8 mouse cellular contexts compared by ENCODE assay signal in the genomic region with DNA sequence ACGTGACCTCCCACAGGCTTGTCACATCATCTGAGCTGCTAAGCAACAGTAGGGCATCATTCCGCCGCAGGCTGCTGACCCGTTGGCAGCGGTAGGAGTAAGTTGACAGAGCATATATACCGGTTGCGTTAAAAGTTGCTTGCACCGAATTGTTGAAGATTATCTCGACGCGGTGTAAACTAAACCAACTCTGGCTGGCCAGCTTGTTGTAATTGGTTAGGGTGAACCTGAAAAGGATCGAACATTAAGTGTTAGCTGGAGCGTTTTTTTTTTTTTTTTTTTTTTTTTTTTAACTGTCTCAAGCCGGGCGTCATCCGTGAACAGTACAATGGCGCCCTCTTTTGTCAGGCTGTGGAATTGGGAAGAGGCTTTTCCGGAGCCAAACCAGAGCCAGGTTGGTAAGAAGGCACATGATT. TPM values are rescaled to one million over a fixed set of nuclear protein-coding genes. Genes with fewer than 3 reads are reported as not detected.
DNase-seq lines count a peak whose midpoint lies in the region; ATAC-seq and TF ChIP-seq lines count a peak whose summit lies in the region.

No protein-coding gene starts in this region.

- peak; percentile 43 to 76 for TF ChIP-seq CTCF in CH12.LX (conservative IDR thresholded peaks at IDR 0.05 in 1 of 2, IDR thresholded peaks at IDR 0.05 in 1 of 2; ENCODE audit: low read depth in 2 of 2, low read length in 2 of 2)
- peak; percentile 77 for TF ChIP-seq CTCF in liver, embryonic 14.5 days (IDR thresholded peaks at IDR 0.05; ENCODE audit: low read depth)
- peak; percentile 58; the same call in 1 of the 2 replicates for TF ChIP-seq CTCF in testis, adult 2 months (IDR thresholded peaks at IDR 0.05; ENCODE audit: control insufficient read depth, insufficient read depth, insufficient replicate concordance, low read depth, low read length)

- H3K9ac ChIP-seq in CH12.LX (ENCODE audit: insufficient read depth, low read depth): no peak overlapping the region
- no peak overlapping the region for H3K9ac ChIP-seq in heart, embryonic 15.5 days
- 0 out of 2 replicates have a peak overlapping the region, but pooled peaks have one; percentile 28 for H3K9ac ChIP-seq in liver, embryonic 14.5 days (replicated peaks)
- H3K9ac ChIP-seq in neural tube, embryonic 12.5 days: no peak overlapping the region

- H3K9me3 ChIP-seq in CH12.LX (replicated peaks; ENCODE audit: low read length): no peaks in the 10 kb centered on the region
- no peaks in the 10 kb centered on the region for H3K9me3 ChIP-seq in heart, embryonic 15.5 days (replicated peaks)
- H3K9me3 ChIP-seq in liver, embryonic 14.5 days (ENCODE audit: control insufficient read depth, low read length): no peaks in the 10 kb centered on the region
- H3K9me3 ChIP-seq in neural tube, embryonic 12.5 days: no peaks in the 10 kb centered on the region

- H3K4me2 ChIP-seq in CH12.LX (ENCODE audit: insufficient read depth, low read depth, poor library complexity, severe bottlenecking): peak overlapping the region; percentile 59
- H3K4me2 ChIP-seq in heart, embryonic 15.5 days: peak overlapping the region; percentile 62
- H3K4me2 ChIP-seq in liver, embryonic 14.5 days (ENCODE audit: low read depth): peak overlapping the region; percentile 72
- H3K4me2 ChIP-seq in neural tube, embryonic 12.5 days (replicated peaks): peak overlapping the region; percentile 62

- no peaks in the 10 kb centered on the region for H3K79me2 ChIP-seq in CH12.LX (replicated peaks; ENCODE audit: control insufficient read depth, extremely low read depth, insufficient read depth, poor library complexity, severe bottlenecking)

- H3K4me3 ChIP-seq in CH12.LX (replicated peaks in 1 of 3; ENCODE audit: low read depth in 2 of 3, low read length in 2 of 3, poor library complexity in 1 of 3): no peak overlapping the region
- peak overlapping the region; percentile 47 for H3K4me3 ChIP-seq in heart, embryonic 15.5 days
- peak overlapping the region; percentile 47 to 75 for H3K4me3 ChIP-seq in liver, embryonic 14.5 days (ENCODE audit: insufficient read depth in 1 of 2, low read depth in 2 of 2, low read length in 2 of 2)
- H3K4me3 ChIP-seq in neural tube, embryonic 12.5 days: peak overlapping the region; percentile 27
- H3K4me3 ChIP-seq in testis, adult 2 months (ENCODE audit: control insufficient read depth, low read depth, low read length): peak overlapping the region; percentile 76

- in situ Hi-C loops in CH12.LX (cut with MboI; ENCODE audit: low pct_ligation_motif_present, low pct_unique_long_range_greater_than_20kb, low sequenced_read_pairs): no loop called here

- ATAC-seq in heart, embryonic 15.5 days (replicated peaks; ENCODE audit: insufficient number of reproducible peaks, insufficient read depth, low FRiP score, low read depth): peak; percentile 33; the same call in 1 of the 2 replicates
- ATAC-seq in liver, embryonic 14.5 days (ENCODE audit: insufficient read depth): peak; percentile 46; the same call in 1 of the 2 replicates
- ATAC-seq in neural tube, embryonic 12.5 days (ENCODE audit: low FRiP score, low read depth): peak; percentile 54

- H3K4me1 ChIP-seq in CH12.LX (ENCODE audit: control insufficient read depth in 1 of 2, insufficient read depth in 2 of 2): no peaks in the 10 kb centered on the region
- H3K4me1 ChIP-seq in heart, embryonic 15.5 days (replicated peaks): peaks cover 15% of the 10 kb centered on the region
- H3K4me1 ChIP-seq in liver, embryonic 14.5 days (replicated peaks; ENCODE audit: control insufficient read depth in 2 of 2, insufficient read depth in 2 of 2, low read length in 1 of 2): peaks cover 6 to 19% of the 10 kb centered on the region in 2 experiments
- H3K4me1 ChIP-seq in neural tube, embryonic 12.5 days: no peaks in the 10 kb centered on the region
- 0 out of 2 replicates have a peak, but pooled peaks cover 3% of the 10 kb centered on the region for H3K4me1 ChIP-seq in testis, adult 2 months (ENCODE audit: control insufficient read depth, insufficient read depth, low read length)

- peak; percentile 74 for TF ChIP-seq RAD21 in CH12.LX (IDR thresholded peaks at IDR 0.05; ENCODE audit: low read depth, low read length)

- dilution Hi-C loops in CH12.LX (cut with MboI; ENCODE audit: extremely low pct_ligation_motif_present, extremely low pct_unique_long_range_greater_than_20kb, low sequenced_read_pairs): no loop called here

- no peak for TF ChIP-seq EP300 in CH12.LX (IDR thresholded peaks at IDR 0.05; ENCODE audit: low read length)
- no peak for TF ChIP-seq EP300 in liver, embryonic 14.5 days (IDR thresholded peaks at IDR 0.05; ENCODE audit: low read depth)

- H3K27me3 ChIP-seq in CH12.LX (replicated peaks): no peaks in the 10 kb centered on the region
- H3K27me3 ChIP-seq in heart, embryonic 15.5 days: no peaks in the 10 kb centered on the region
- H3K27me3 ChIP-seq in liver, embryonic 14.5 days (ENCODE audit: control insufficient read depth, insufficient read depth, low read length): no peaks in the 10 kb centered on the region
- no peaks in the 10 kb centered on the region for H3K27me3 ChIP-seq in neural tube, embryonic 12.5 days (replicated peaks)
- H3K27me3 ChIP-seq in testis, adult 2 months (ENCODE audit: control insufficient read depth, insufficient read depth, low read length): no peaks in the 10 kb centered on the region

- H3K27ac ChIP-seq in CH12.LX (ENCODE audit: insufficient read depth, low read depth): no peak overlapping the region
- H3K27ac ChIP-seq in heart, embryonic 15.5 days: peak overlapping the region; percentile 77
- no peak overlapping the region for H3K27ac ChIP-seq in liver, embryonic 14.5 days
- H3K27ac ChIP-seq in neural tube, embryonic 12.5 days: no peak overlapping the region
- H3K27ac ChIP-seq in testis, adult 2 months (ENCODE audit: control insufficient read depth, insufficient read depth, low read depth, low read length): no peak overlapping the region

- no peaks in the 10 kb centered on the region for H3K36me3 ChIP-seq in CH12.LX (replicated peaks in 1 of 2; ENCODE audit: control insufficient read depth in 1 of 2, insufficient read depth in 1 of 2, low read length in 1 of 2)
- H3K36me3 ChIP-seq in heart, embryonic 15.5 days: no peaks in the 10 kb centered on the region
- no peaks in the 10 kb centered on the region for H3K36me3 ChIP-seq in liver, embryonic 14.5 days (replicated peaks; ENCODE audit: control insufficient read depth, insufficient read depth, low read depth)
- H3K36me3 ChIP-seq in neural tube, embryonic 12.5 days: no peaks in the 10 kb centered on the region
- H3K36me3 ChIP-seq in testis, adult 2 months (ENCODE audit: control insufficient read depth, insufficient read depth, low read length): no peaks in the 10 kb centered on the region; the same call in 1 of the 2 replicates

- under 1% methylated on average over 18 of the region's 18 CpGs for WGBS in heart, embryonic 15.5 days
- under 1% methylated on average over 18 of the region's 18 CpGs for WGBS in liver, embryonic 14.5 days (ENCODE audit: insufficient replicate concordance)
- 1% methylated on average over 18 of the region's 18 CpGs for WGBS in neural tube, embryonic 12.5 days

- DNase-seq in CH12.LX (ENCODE audit: extremely low read depth): peak; percentile 51
- peak; percentile 38 for DNase-seq in c-Kit-positive CD71-negative TER-119-negative erythroid progenitor cells, embryonic 14.5 days (ENCODE audit: low read depth)
- DNase-seq in fibroblast of lung, adult 2 months (ENCODE audit: low read depth): peak; percentile 59
- DNase-seq in kidney, postnatal 14 days: peak; percentile 75
- peak; percentile 49 to 57 (median 51) for DNase-seq in liver, embryonic 14.5 days (ENCODE audit: low read depth in 3 of 3, low spot score in 3 of 3)

- no peak for TF ChIP-seq POLR2A in CH12.LX (IDR thresholded peaks at IDR 0.05; ENCODE audit: low read depth, low read length)
- no peak for TF ChIP-seq POLR2A in testis, adult 2 months (IDR thresholded peaks at IDR 0.05; ENCODE audit: control insufficient read depth, low read depth, low read length)

TF ChIP-seq in CH12.LX, 34 proteins besides CTCF, POLR2A, EP300 and RAD21 (continues in another document):
- TF ChIP-seq E2F4 (IDR thresholded peaks at IDR 0.05; ENCODE audit: insufficient replicate concordance, low read depth, low read length) (no peak), MXI1 (IDR thresholded peaks at IDR 0.05; ENCODE audit: low read depth, low read length) (no peak), CHD2 (IDR thresholded peaks at IDR 0.05; ENCODE audit: low read length) (no peak), TCF12 (IDR thresholded peaks at IDR 0.05; ENCODE audit: low read depth, low read length) (no peak), NELFE (IDR thresholded peaks at IDR 0.05; ENCODE audit: low read depth, low read length) (no peak), UBTF (IDR thresholded peaks at IDR 0.05; ENCODE audit: low read depth, low read length) (no peak), USF1 (IDR thresholded peaks at IDR 0.05; ENCODE audit: low read depth, low read length) (no peak), TBP (conservative IDR thresholded peaks at IDR 0.05; ENCODE audit: low read depth, low read length) (no peak), JUND (conservative IDR thresholded peaks at IDR 0.05; ENCODE audit: low read depth, low read length) (no peak), PAX5 (IDR thresholded peaks at IDR 0.05; ENCODE audit: low read length) (no peak), SMC3 (IDR thresholded peaks at IDR 0.05; ENCODE audit: low read depth, low read length) (peak; percentile 39), HCFC1 (IDR thresholded peaks at IDR 0.05; ENCODE audit: low read depth, low read length) (no peak), POLR2AphosphoS2 (IDR thresholded peaks at IDR 0.05; ENCODE audit: low read depth, low read length) (no peak)

RNA-seq across cellular contexts. Expression of a gene that starts 18.6 kb away (rescaled TPM):
- total RNA-seq in CH12.LX (2012; rRNA removed) (not detected in 2 replicates), CH12.LX (2014; rRNA removed) (not detected in 2 replicates)
- polyA plus RNA-seq in CH12.LX (2012; ENCODE audit: insufficient read length, low read depth): not detected in 2 replicates
- polyA plus RNA-seq in heart, embryonic 15.5 days (2015; fragmentation: Nextera tagmentation; extraction: Ambion mirVana): 0.53 and 0.92 TPM in 2 replicates
- polyA plus RNA-seq in liver, embryonic 14.5 days (2012; rRNA removed): not detected in 2 replicates
- polyA plus RNA-seq in liver, embryonic 14.5 days (2014; fragmentation: Nextera tagmentation; extraction: Ambion mirVana): not detected in 2 replicates
- 0.22 and 0.63 TPM in 2 replicates for polyA plus RNA-seq in neural tube, embryonic 12.5 days (2016; fragmentation: Nextera tagmentation; extraction: Ambion mirVana)
- polyA plus RNA-seq in testis, adult 2 months (2012; rRNA removed): 171 and 184 TPM in 2 replicates

RNA-seq across cellular contexts. Expression of a gene that starts 36.2 kb away (rescaled TPM):
- total RNA-seq in CH12.LX (2012; rRNA removed): 1,970 and 2,180 TPM in 2 replicates
- total RNA-seq in CH12.LX (2014; rRNA removed): 2,005 and 2,193 TPM in 2 replicates
- 913 and 1,042 TPM in 2 replicates for polyA plus RNA-seq in CH12.LX (2012; ENCODE audit: insufficient read length, low read depth)
- 97.2 and 135 TPM in 2 replicates for polyA plus RNA-seq in heart, embryonic 15.5 days (2015; fragmentation: Nextera tagmentation; extraction: Ambion mirVana)
- polyA plus RNA-seq in liver, embryonic 14.5 days (2012; rRNA removed): 280 and 1,036 TPM in 2 replicates
- 206 and 215 TPM in 2 replicates for polyA plus RNA-seq in liver, embryonic 14.5 days (2014; fragmentation: Nextera tagmentation; extraction: Ambion mirVana)
- 168 and 169 TPM in 2 replicates for polyA plus RNA-seq in neural tube, embryonic 12.5 days (2016; fragmentation: Nextera tagmentation; extraction: Ambion mirVana)
- polyA plus RNA-seq in testis, adult 2 months (2012; rRNA removed): 172 and 177 TPM in 2 replicates

Comparison
In these comparisons a context has a peak if more than half of its experiments do, and no peak if none do; other contexts are left out.
1. H3K4me3 ChIP-seq: peak in heart, embryonic 15.5 days (single experiment), liver, embryonic 14.5 days (2 of 2), neural tube, embryonic 12.5 days (single experiment) and testis, adult 2 months (single experiment); none in CH12.LX (0 of 3).
2. RNA of a gene that starts 18.6 kb away (polyA plus RNA-seq): 171 to 184 TPM in testis, adult 2 months; 0.53 to 0.92 TPM in heart, embryonic 15.5 days, 0.22 to 0.63 TPM in neural tube, embryonic 12.5 days, not detected in liver, embryonic 14.5 days and not detected in CH12.LX; every median in the first group is over 10 times any median in the second.
3. Peak in every context shown above with its lines, with median percentiles within 50 percentile points of each other: DNase-seq, H3K4me2 ChIP-seq, CTCF ChIP-seq and ATAC-seq.